Mouse (Mus musculus): ENCODE measurements around the gene Rdx. TPM values are rescaled to one million over a fixed set of nuclear protein-coding genes. Genes with fewer than 3 reads are reported as not detected.

The Rdx gene
- polyA plus RNA-seq, 1 experiment from 2014 or later, result 109 TPM

DNA sequence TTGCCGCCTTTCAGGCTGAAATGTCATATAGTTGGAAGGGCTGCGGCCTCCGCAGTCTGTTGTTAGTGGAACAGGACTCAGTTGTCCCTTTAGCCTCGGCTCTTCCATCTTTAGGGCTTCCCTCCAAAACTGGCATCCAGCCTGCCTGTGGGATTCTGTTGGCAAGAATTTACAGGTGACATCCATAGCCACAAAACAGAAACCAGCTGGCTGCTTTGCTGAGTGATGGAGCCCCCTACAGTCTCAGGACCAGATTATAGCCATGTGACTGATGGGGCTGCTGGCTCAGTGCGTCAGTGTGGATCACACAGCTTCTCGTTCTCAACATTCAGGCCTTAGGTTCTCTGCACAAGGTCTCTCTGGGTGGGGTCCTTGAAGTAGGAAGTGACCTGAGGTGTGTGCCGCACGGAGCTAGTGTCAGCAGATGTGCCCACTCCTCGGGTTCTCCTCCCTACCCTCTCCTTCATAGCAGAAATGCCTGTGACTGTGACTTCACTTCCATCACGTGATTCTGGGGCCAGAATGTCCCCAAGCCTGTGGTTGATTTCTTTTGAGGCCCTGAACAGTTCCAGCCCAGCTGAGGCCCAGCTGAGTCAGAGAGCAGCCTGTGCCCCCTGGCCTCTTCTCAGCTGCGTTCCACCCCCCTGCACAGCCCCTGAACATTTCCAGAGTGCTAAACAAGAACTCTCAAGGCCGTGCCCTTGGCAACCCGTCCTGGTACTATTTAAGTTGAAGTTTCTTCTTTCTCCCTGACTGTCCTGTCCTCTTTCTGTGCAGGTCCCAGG is 55.3 kb downstream of the Rdx start:
- no peaks in the 10 kb centered on the region for H3K9me3 ChIP-seq
- no peaks in the 10 kb centered on the region for H3K27me3 ChIP-seq
- peaks cover 12% of the 10 kb centered on the region for H3K4me1 ChIP-seq (replicated peaks)
- H3K4me3 ChIP-seq, result no peak overlapping the region
- H3K36me3 ChIP-seq, result peaks cover 14% of the 10 kb centered on the region
- H3K27ac ChIP-seq, result no peak overlapping the region
- H3K9ac ChIP-seq, result no peak overlapping the region
- ATAC-seq (ENCODE audit: low FRiP score), result no peak
- H3K4me2 ChIP-seq, result no peak overlapping the region
- 55% methylated on average over 13 of the region's 13 CpGs for WGBS

DNA sequence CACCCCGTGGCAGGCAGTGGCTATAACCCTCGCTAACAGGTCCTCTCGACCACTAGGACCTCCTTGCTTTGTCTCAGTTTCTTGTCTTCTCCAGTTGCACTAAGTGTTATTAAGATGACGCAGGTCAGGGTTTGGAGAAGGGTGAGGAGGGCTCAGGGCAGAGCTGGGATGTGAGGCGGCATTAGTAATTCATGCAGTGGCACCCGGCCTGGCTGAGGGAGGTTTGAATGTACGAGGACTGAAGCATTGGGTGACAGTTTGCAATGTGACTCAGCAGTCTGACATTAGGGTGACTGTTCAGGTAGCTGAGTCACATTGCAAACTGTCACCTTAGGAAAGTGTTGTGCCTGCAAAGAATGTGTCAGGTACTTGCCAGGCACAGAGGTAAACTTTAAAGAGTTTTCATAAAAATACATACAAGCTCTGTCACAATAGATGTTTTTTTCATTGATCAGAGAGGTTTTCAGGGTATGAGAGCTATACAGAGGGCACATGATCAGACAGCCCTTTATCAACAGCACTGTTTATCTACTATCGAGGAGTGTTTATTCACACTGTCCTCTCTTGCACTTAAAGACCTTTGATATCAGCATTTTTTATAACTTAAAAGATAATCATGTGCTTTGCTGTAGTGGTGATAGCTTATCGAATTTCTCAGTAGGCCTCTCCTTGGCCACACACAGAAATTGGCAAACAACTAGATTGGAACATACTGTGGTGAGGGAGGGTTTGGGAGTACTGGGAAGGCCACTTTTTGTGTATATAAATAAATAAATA is 56.7 kb downstream of the Rdx start:
- Histone ChIP-seq H3K27ac (no peak overlapping the region), H3K4me3 (no peak overlapping the region)

GRCm38 (mm10) chr9:52104225-52104615 is 57.2 kb downstream of the Rdx start:
- Histone ChIP-seq H3K9me3 (no peaks in the 10 kb centered on the region), H3K4me3 (no peak overlapping the region), H3K4me2 (no peak overlapping the region), H3K27me3 (no peaks in the 10 kb centered on the region), H3K27ac (no peak overlapping the region), H3K36me3 (peaks cover 14% of the 10 kb centered on the region), H3K9ac (no peak overlapping the region), H3K4me1 (replicated peaks) (peaks cover 12% of the 10 kb centered on the region)
- ATAC-seq (ENCODE audit: low FRiP score), result no peak
- WGBS, result 81% methylated on average over 8 of the region's 8 CpGs

More for the DNA sequence above, 56.7 kb downstream of the Rdx start:
- WGBS, result 78% methylated on average over 9 of the region's 9 CpGs
- H3K4me1 ChIP-seq (replicated peaks), result peaks cover 12% of the 10 kb centered on the region
- H3K9me3 ChIP-seq, result no peaks in the 10 kb centered on the region
- ATAC-seq (ENCODE audit: low FRiP score), result no peak
- H3K9ac ChIP-seq, result no peak overlapping the region
- H3K4me2 ChIP-seq, result no peak overlapping the region
- no peaks in the 10 kb centered on the region for H3K27me3 ChIP-seq
- peaks cover 14% of the 10 kb centered on the region for H3K36me3 ChIP-seq

GRCm38 (mm10) chr9:52105423-52105822 is 58.5 kb downstream of the Rdx start:
- Histone ChIP-seq H3K4me2 (no peak overlapping the region), H3K27me3 (no peaks in the 10 kb centered on the region), H3K27ac (no peak overlapping the region), H3K36me3 (peaks cover 11% of the 10 kb centered on the region), H3K9ac (no peak overlapping the region), H3K4me1 (replicated peaks) (peaks cover 12% of the 10 kb centered on the region), H3K9me3 (no peaks in the 10 kb centered on the region), H3K4me3 (no peak overlapping the region)
- WGBS, result 82% methylated on average over 6 of the region's 6 CpGs
- no peak for ATAC-seq (ENCODE audit: low FRiP score)

- ATAC-seq (ENCODE audit: low FRiP score), result no peak
- H3K27ac ChIP-seq, result no peak overlapping the region
- WGBS, result 96% methylated on average over 3 of the region's 3 CpGs
- no peak overlapping the region for H3K9ac ChIP-seq
- H3K36me3 ChIP-seq, result peaks cover 12% of the 10 kb centered on the region
- no peak overlapping the region for H3K4me3 ChIP-seq
- peaks cover 5% of the 10 kb centered on the region for H3K4me1 ChIP-seq (replicated peaks)
- no peaks in the 10 kb centered on the region for H3K9me3 ChIP-seq
- no peak overlapping the region for H3K4me2 ChIP-seq
- no peaks in the 10 kb centered on the region for H3K27me3 ChIP-seq
Observed at GRCm38 (mm10) chr9:52107161-52107560, 60.2 kb downstream of the Rdx start.

- no peak for ATAC-seq (ENCODE audit: low FRiP score)
- Histone ChIP-seq H3K27me3 (no peaks in the 10 kb centered on the region), H3K4me2 (no peak overlapping the region), H3K9ac (no peak overlapping the region), H3K4me3 (no peak overlapping the region), H3K4me1 (replicated peaks) (no peaks in the 10 kb centered on the region), H3K9me3 (no peaks in the 10 kb centered on the region), H3K27ac (no peak overlapping the region), H3K36me3 (peaks cover 14% of the 10 kb centered on the region)
- 84% methylated on average over 3 of the region's 3 CpGs for WGBS
Observed at GRCm38 (mm10) chr9:52110738-52111137, 63.8 kb downstream of the Rdx start.

- 90% methylated on average over 5 of the region's 5 CpGs for WGBS
- ATAC-seq (ENCODE audit: low FRiP score), result no peak
- H3K36me3 ChIP-seq, result peaks cover 30% of the 10 kb centered on the region
Observed at GRCm38 (mm10) chr9:52113091-52113490, 66.1 kb downstream of the Rdx start.

DNA sequence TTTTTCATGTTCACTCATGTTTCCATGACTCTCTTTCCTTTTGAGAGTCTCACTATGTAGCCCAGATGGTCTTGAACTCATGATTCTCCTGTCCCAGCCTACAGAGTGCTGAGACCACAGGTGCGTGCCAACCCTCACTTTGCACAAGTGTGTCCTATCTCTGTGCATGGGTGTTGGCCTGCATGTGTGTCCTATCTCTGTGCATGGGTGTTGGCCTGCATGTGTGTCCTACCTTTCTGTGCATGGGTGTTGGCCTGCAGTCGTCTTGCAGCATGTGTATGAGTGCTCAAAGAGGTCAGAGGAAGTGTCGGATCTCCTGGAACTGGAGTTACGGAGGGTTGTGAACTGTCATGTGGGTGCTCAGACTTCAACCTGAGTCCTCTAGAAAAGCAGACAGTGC is 72.2 kb downstream of the Rdx start:
- Histone ChIP-seq H3K4me1 (replicated peaks) (peaks cover 10% of the 10 kb centered on the region), H3K27me3 (no peaks in the 10 kb centered on the region), H3K27ac (no peak overlapping the region), H3K36me3 (peaks cover 48% of the 10 kb centered on the region), H3K9me3 (no peaks in the 10 kb centered on the region), H3K9ac (no peak overlapping the region), H3K4me3 (no peak overlapping the region), H3K4me2 (no peak overlapping the region)
- ATAC-seq (ENCODE audit: low FRiP score), result no peak
- 97% methylated on average over 4 of the region's 4 CpGs for WGBS

More at GRCm38 (mm10) chr9:52113091-52113490, 66.1 kb downstream of the Rdx start:
- Histone ChIP-seq H3K9me3 (no peaks in the 10 kb centered on the region), H3K9ac (no peak overlapping the region), H3K4me2 (no peak overlapping the region), H3K4me3 (no peak overlapping the region), H3K4me1 (replicated peaks) (no peaks in the 10 kb centered on the region), H3K27ac (no peak overlapping the region), H3K27me3 (no peaks in the 10 kb centered on the region)

GRCm38 (mm10) chr9:52125225-52125624 is 78.3 kb downstream of the Rdx start:
- H3K4me3 ChIP-seq, result no peak overlapping the region
- H3K4me2 ChIP-seq, result no peak overlapping the region
- no peaks in the 10 kb centered on the region for H3K9me3 ChIP-seq
- no peak overlapping the region for H3K9ac ChIP-seq
- no peak for ATAC-seq (ENCODE audit: low FRiP score)
- peaks cover 13% of the 10 kb centered on the region for H3K4me1 ChIP-seq (replicated peaks)
- H3K27me3 ChIP-seq, result no peaks in the 10 kb centered on the region
- H3K36me3 ChIP-seq, result peaks cover 19% of the 10 kb centered on the region
- H3K27ac ChIP-seq, result no peak overlapping the region
- WGBS, result 92% methylated on average over 6 of the region's 6 CpGs

DNA sequence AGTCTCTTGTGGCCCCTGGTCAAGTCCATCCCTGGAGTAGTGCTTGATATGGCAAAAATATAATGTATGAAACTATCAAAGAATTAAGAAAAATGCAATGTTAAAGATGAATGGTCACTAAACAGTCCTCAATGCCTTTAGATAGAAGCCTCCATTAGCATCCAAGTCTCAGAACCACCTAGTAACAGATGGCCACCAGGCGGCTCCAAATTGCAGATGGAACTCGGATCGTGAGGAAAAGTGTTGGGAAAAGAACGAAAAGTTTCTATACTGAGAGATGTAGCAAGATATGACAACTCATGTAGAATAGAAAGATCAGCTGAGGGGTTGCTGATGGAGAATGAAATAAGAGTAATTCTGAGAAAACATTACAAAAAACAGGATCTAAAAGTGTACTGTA is 83.4 kb downstream of the Rdx start:
- Histone ChIP-seq H3K4me3 (no peak overlapping the region), H3K9ac (no peak overlapping the region), H3K4me1 (replicated peaks) (0 out of 2 replicates have a peak, but pooled peaks cover 6% of the 10 kb centered on the region), H3K9me3 (no peaks in the 10 kb centered on the region), H3K4me2 (no peak overlapping the region), H3K36me3 (peaks cover 8% of the 10 kb centered on the region), H3K27me3 (no peaks in the 10 kb centered on the region), H3K27ac (no peak overlapping the region)
- 86% methylated on average over 4 of the region's 4 CpGs for WGBS
- ATAC-seq (ENCODE audit: low FRiP score), result no peak

DNA sequence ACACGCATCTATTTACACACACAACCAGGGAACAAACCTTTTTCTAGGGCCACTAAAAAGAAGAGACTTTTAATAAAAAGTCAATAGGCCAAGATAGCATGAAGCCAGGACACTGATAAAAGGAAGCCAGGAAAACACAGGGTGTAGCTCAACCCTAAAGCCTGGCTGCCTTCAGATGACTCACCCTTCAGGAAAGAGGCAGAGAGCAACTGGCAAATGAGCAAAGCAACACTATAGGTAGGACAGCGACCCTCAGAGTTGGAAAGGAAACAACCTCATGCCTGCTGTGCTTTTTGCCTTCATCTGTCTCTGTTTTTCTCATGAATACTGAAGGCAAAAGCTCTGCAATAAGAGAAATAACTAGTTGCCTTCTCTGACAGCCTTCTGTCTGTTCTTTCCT is 85.8 kb downstream of the Rdx start:
- Histone ChIP-seq H3K4me2 (no peak overlapping the region), H3K9ac (no peak overlapping the region), H3K27ac (no peak overlapping the region), H3K27me3 (no peaks in the 10 kb centered on the region), H3K9me3 (no peaks in the 10 kb centered on the region), H3K4me1 (replicated peaks) (0 out of 2 replicates have a peak, but pooled peaks cover 9% of the 10 kb centered on the region), H3K36me3 (peaks cover 3% of the 10 kb centered on the region; the same call in 1 of the 2 replicates), H3K4me3 (no peak overlapping the region)
- 82% methylated on average over 2 of the region's 2 CpGs for WGBS
- ATAC-seq (ENCODE audit: low FRiP score), result no peak

All from hindbrain, embryonic 13.5 days (tissue).